Mouse (Mus musculus): Measurements from ENCODE around the gene Mymx.

GRCm38 (mm10) chr17:45580958-45581477 is 20.9 kb downstream of the Mymx start:
- TF ChIP-seq CTCF (conservative IDR thresholded peaks at IDR 0.05 in 1 of 2, IDR thresholded peaks at IDR 0.05 in 1 of 2; ENCODE audit: low read depth in 2 of 2, low read length in 2 of 2) (no peak), IRF4 (IDR thresholded peaks at IDR 0.05; ENCODE audit: low read depth, low read length) (no peak), POLR2A (IDR thresholded peaks at IDR 0.05; ENCODE audit: low read depth, low read length) (no peak), RCOR1 (conservative IDR thresholded peaks at IDR 0.05; ENCODE audit: low read depth, low read length) (no peak), MEF2A (IDR thresholded peaks at IDR 0.05; ENCODE audit: borderline replicate concordance, low read depth, low read length) (no peak)

All from CH12.LX (cell line).